In the genomic region with DNA sequence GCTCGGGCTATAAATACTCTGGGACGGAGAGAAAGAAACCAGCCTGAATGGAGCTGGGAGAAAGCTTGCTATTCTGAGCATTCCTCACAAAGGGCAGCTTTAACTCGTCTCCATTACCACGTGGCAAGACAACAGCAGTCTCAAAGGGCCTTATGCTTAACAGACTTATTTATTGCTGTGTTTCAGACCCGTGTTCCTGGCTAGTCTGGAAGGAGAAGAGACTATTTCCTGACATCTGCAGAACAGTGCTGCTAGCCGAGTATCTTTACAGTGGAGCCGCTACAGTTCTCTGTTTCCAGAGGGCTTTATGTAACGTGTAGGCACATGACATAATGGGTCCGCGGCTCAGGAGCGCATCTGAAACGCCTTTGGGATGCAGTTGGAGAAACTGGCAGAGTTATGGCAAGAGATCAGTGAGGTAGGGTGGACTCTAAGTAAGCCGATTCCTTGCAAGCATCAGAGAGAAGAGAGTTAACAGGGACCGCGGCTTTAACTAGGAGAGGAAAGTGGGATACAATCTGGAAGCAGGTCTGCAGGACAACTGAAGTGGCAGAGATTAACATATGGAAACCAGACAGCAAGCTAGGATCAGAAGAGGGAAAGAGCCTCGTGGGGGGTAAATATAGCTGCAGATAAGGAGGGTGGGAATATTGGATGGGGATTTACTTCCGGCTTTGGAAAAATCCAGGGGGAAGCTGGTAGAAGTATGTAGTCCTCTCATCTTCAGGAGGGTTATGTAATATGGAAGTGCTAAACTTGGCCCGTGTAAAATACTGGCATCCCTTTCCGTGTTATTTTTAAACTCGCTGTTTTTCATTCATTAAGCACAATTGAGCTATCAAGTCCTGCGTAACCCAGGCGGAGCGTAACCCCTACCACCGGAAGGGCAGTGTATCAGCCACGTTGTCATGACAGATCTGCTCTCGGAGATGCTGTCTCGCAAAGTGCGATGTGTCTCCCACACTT, we compare ENCODE assay signal across 8 mouse cellular contexts.
DNase-seq lines count a peak whose midpoint lies in the region; ATAC-seq lines count a peak whose summit lies in the region.

No protein-coding gene starts in this region.

- no peak for ATAC-seq in megakaryocyte, adult 5-6 weeks (ENCODE audit: poor library complexity, severe bottlenecking)
- ATAC-seq in intestine, embryonic 16.5 days = peak; percentile 46; the same call in 1 of the 2 replicates
- no peak for ATAC-seq in megakaryocyte progenitor cell, adult 5-6 weeks (replicated peaks; ENCODE audit: poor library complexity)

- H3K9ac ChIP-seq in intestine, embryonic 16.5 days (ENCODE audit: low read depth, low read length) = peak overlapping the region; percentile 7; the same call in 1 of the 2 replicates

- H3K4me2 ChIP-seq in intestine, embryonic 16.5 days (ENCODE audit: low read depth, low read length) = no peak overlapping the region

- H3K27me3 ChIP-seq in megakaryocyte, embryonic 14.5 days (replicated peaks) = peaks cover 5% of the 10 kb centered on the region
- H3K27me3 ChIP-seq in intestine, embryonic 16.5 days (replicated peaks; ENCODE audit: control insufficient read depth, insufficient read depth, low read length) = no peaks in the 10 kb centered on the region

- peak; percentile 16 to 20 for DNase-seq in frontal cortex, postnatal 10 days (ENCODE audit: low spot score in 2 of 2)
- DNase-seq in left cerebral cortex, postnatal 14 days (ENCODE audit: low spot score in 2 of 2) = peak; percentile 52 to 57
- peak; percentile 77 for DNase-seq in right cerebral cortex, adult 18-20 months
- DNase-seq in cerebellum, postnatal 36 days = no peak

- peaks cover 3% of the 10 kb centered on the region; the same call in 1 of the 2 replicates for H3K9me3 ChIP-seq in megakaryocyte, embryonic 14.5 days
- no peaks in the 10 kb centered on the region for H3K9me3 ChIP-seq in intestine, embryonic 16.5 days (ENCODE audit: control insufficient read depth, low read length)

- H3K36me3 ChIP-seq in megakaryocyte, embryonic 14.5 days (replicated peaks; ENCODE audit: low read length) = no peaks in the 10 kb centered on the region
- no peaks in the 10 kb centered on the region for H3K36me3 ChIP-seq in intestine, embryonic 16.5 days (ENCODE audit: control insufficient read depth, insufficient read depth, low read length)

- H3K4me3 ChIP-seq in megakaryocyte, embryonic 14.5 days (replicated peaks) = peak overlapping the region; percentile 79
- no peak overlapping the region for H3K4me3 ChIP-seq in intestine, embryonic 16.5 days (ENCODE audit: low read length)

- peak overlapping the region; percentile 30 for H3K27ac ChIP-seq in intestine, embryonic 16.5 days (ENCODE audit: low read length)

- 54% methylated on average over 28 of the region's 28 CpGs for WGBS in intestine, embryonic 16.5 days

- peaks cover 16% of the 10 kb centered on the region for H3K4me1 ChIP-seq in megakaryocyte, embryonic 14.5 days
- H3K4me1 ChIP-seq in intestine, embryonic 16.5 days (ENCODE audit: control insufficient read depth, insufficient read depth, low read length) = peaks cover 8% of the 10 kb centered on the region; the same call in 1 of the 2 replicates

- intact Hi-C loops in left cerebral cortex, postnatal 14 days (cut with DNase I) = loop anchor here (10.0 kb wide), 1 partner anchor 130 kb away; no protein-coding TSS in a partner anchor

Comparison
In these comparisons a context has a peak if more than half of its experiments do, and no peak if none do; other contexts are left out.
1. DNase-seq: peak in frontal cortex, postnatal 10 days (2 of 2), left cerebral cortex, postnatal 14 days (2 of 2) and right cerebral cortex, adult 18-20 months (single experiment); none in cerebellum, postnatal 36 days (0 of 2).